Mouse (Mus musculus): ENCODE measurements around the gene Ssxb2.
"Not testable (repeated sequence)": the region's sequence is repeated elsewhere in the genome, so short reads cannot be mapped to it uniquely, and the experiment has no call there.

Ssxb2 gene

GRCm38 (mm10) chrX:8461626-8462025 lies at the start of gene Ssxb2:
Gene Ssxb2, minus strand, starts transcription at chrX:8461726.
- not testable (repeated sequence) for DNase-seq (ENCODE audit: low read depth)

GRCm38 (mm10) chrX:8413005-8413404 lies 48.5 kb downstream of the Ssxb2 start, which contains the start of gene Ssxb1:
Gene Ssxb1, plus strand, starts transcription at chrX:8413305.
- DNase-seq (ENCODE audit: low read depth), result not testable (repeated sequence)
